Mouse (Mus musculus) embryonic stem cell, embryonic (primary cell): Measurements from ENCODE around the gene Txnl4b.

Source experiments
- CTCF ChIA-PET, 4 experiments: fragments of 300-600 bp in 2 of 4; fragments of 350-600 bp in 2 of 4; sonication (Branson Sonifier 250); formaldehyde crosslinking; loops; one replicate each; lab custom pipeline; 2022; ENCODE audit warnings: inconsistent platforms in 2 of 4; lab: Charles Lee
- POLR2A ChIA-PET, 4 experiments: fragments of 300-600 bp in 2 of 4; fragments of 350-600 bp in 2 of 4; sonication (Branson Sonifier 250); formaldehyde crosslinking; loops; one replicate each; lab custom pipeline; 2022; ENCODE audit warnings: antibody characterized with exemption in 4 of 4, inconsistent platforms in 1 of 4; lab: Charles Lee

Gene Txnl4b

GRCm38 (mm10) chr8:109585652-109586051 lies 20.0 kb downstream of the Txnl4b start:
- ChIA-PET CTCF (interaction anchor here in 2 of 4 experiments (0.6 to 1.3 kb wide), 2 partner anchors 10 to 113 kb away, joined by 3 to 5 read pairs; no protein-coding TSS in a partner anchor), POLR2A (interaction anchor here in 2 of 4 experiments (0.7 to 1.2 kb wide), 2 partner anchors 22 kb away, joined by 3 to 4 read pairs; partner anchors contain the start of gene Dhodh (in 1 of the 2))

DNA sequence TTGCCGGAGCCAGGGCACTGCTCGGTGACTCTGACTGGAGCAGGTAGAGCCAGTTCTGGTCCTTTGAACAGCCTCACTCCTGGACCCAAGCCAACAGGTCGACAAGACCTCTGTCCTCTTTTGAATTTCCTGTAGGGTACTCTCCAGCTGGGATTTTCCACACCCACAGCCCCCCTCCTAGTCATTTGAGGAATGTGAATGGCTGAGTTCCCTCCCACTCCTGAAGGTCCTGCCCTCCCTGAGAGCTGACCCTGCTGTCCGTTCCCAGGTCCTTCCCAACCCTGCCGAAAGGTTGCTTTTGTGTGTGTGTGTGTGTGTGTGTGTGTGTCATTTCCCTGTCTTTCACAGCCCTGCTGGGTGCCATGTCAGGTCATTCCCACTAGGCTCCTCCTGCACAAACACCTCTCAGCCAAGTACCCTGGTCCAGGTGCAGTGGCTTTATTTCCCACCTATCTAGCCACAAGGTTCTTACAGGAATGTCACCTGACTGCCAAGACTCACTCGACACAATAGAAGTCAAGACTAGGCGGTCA lies 21.3 kb downstream of the Txnl4b start:
- CTCF ChIA-PET: interaction anchor here in 2 of 4 experiments (1.0 to 1.6 kb wide), 2 partner anchors 9 kb away, joined by 3 to 6 read pairs; no protein-coding TSS in a partner anchor
- POLR2A ChIA-PET: interaction anchor here in 3 of 4 experiments (0.6 to 1.9 kb wide), 3 partner anchors 10 to 21 kb away, joined by 3 to 11 read pairs (median 3); partner anchors contain the start of gene Dhodh (in 1 of the 3)

GRCm38 (mm10) chr8:109590901-109591300 lies 25.2 kb downstream of the Txnl4b start:
- ChIA-PET POLR2A (interaction anchor here (0.7 to 1.6 kb wide), 7 partner anchors 9 to 187 kb away, joined by 3 to 7 read pairs (median 4); partner anchors contain the start of genes Dhodh (in 2 of the 4) and Ap1g1 (in 1 of the 4)), CTCF (interaction anchor here in 3 of 4 experiments (0.6 to 1.4 kb wide), 3 partner anchors 23 to 54 kb away, joined by 4 to 5 read pairs (median 4); no protein-coding TSS in a partner anchor)

DNA sequence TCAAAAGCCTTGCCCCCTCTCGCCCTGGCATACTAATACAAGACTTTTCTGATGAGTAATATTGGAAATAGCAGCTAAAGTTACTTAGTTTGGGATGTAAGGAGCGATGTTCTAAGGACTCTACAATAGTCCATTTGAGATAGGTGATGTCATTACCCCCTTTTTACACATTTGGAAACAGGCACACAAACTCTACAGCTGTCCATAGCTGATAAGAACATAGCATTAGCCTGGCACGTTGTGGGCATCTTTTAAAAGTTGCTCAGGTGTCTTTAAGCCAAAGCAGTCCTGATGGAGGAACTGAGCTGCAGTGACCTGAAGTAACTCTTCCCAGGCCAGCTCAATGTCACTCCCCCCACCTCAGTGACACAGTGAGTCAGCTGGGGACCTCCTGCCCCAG lies 25.7 kb downstream of the Txnl4b start:
- CTCF ChIA-PET: interaction anchor here in 1 of 4 experiments (1.0 to 1.4 kb wide), 2 partner anchors 23 to 39 kb away, joined by 3 to 5 read pairs; no protein-coding TSS in a partner anchor

GRCm38 (mm10) chr8:109592164-109592563 lies 26.5 kb downstream of the Txnl4b start:
- POLR2A ChIA-PET: interaction anchor here in 3 of 4 experiments (1.0 to 1.6 kb wide), 3 partner anchors 8 to 16 kb away, joined by 3 to 7 read pairs (median 4); partner anchors contain the start of gene Dhodh (in 1 of the 3)

More for the DNA sequence above, 25.7 kb downstream of the Txnl4b start:
- POLR2A ChIA-PET: interaction anchor here in 3 of 4 experiments (1.0 to 1.6 kb wide), 6 partner anchors 9 to 187 kb away, joined by 3 to 7 read pairs (median 4); partner anchors contain the start of genes Dhodh (in 2 of the 3) and Ap1g1 (in 1 of the 3)

GRCm38 (mm10) chr8:109593117-109593788 lies 27.6 kb downstream of the Txnl4b start:
- CTCF ChIA-PET: interaction anchor here in 3 of 4 experiments (0.5 to 1.5 kb wide), 11 partner anchors 11 to 1607 kb away, joined by 3 to 5 read pairs (median 3); partner anchors contain the start of gene Hp (in 1 of the 3)
- POLR2A ChIA-PET: interaction anchor here in 1 of 4 experiments (0.6 kb wide), 1 partner anchor 13 kb away, joined by 3 read pairs; no protein-coding TSS in a partner anchor

More at GRCm38 (mm10) chr8:109592164-109592563, 26.5 kb downstream of the Txnl4b start:
- CTCF ChIA-PET: interaction anchor here in 1 of 4 experiments (1.0 to 1.4 kb wide), 2 partner anchors 24 to 40 kb away, joined by 3 to 5 read pairs; no protein-coding TSS in a partner anchor

GRCm38 (mm10) chr8:109595854-109596253 lies 30.2 kb downstream of the Txnl4b start:
- ChIA-PET POLR2A (interaction anchor here in 3 of 4 experiments (1.0 to 2.2 kb wide), 5 partner anchors 10 to 16 kb away, joined by 3 to 19 read pairs (median 6); partner anchors contain the start of gene Dhodh (in 3 of the 3)), CTCF (interaction anchor here (0.6 to 2.0 kb wide), 34 partner anchors 8 to 1891 kb away, joined by 3 to 10 read pairs (median 4); partner anchors contain the start of genes Dhodh (in 2 of the 4), Dhx38 (in 1 of the 4), Pkd1l3 (in 1 of the 4) and Txnl4b (in 1 of the 4))

DNA sequence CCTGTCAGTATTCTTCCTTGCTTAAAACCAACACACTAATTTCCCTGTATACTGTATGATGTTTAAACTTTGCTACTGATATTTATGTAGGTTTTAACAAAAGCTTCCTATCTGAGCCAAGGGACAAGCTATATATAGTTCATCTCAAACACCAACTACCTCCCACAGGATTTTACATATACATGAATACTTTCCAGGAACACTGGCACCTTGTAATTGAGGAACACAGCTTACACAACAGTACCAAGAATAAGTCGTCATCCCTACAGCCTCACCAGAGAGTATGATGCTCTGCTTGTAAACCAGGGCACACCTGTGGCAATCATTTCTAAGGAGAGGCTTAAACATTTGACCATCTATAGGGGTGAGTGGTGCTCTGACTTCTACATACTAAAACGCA lies 41.0 kb downstream of the Txnl4b start:
- CTCF ChIA-PET: interaction anchor here (1.0 to 1.8 kb wide), 5 partner anchors 11 to 13 kb away, joined by 3 to 10 read pairs (median 4); no protein-coding TSS in a partner anchor
- POLR2A ChIA-PET: interaction anchor here in 3 of 4 experiments (1.4 to 2.7 kb wide), 10 partner anchors 8 to 172 kb away, joined by 3 to 12 read pairs (median 6); partner anchors contain the start of genes Zfp821 (in 2 of the 3) and Pkd1l3 (in 1 of the 3)

GRCm38 (mm10) chr8:109607650-109608049 lies 42.0 kb downstream of the Txnl4b start:
- CTCF ChIA-PET: interaction anchor here in 3 of 4 experiments (0.6 to 1.8 kb wide), 7 partner anchors 10 to 1441 kb away, joined by 3 to 10 read pairs (median 4); no protein-coding TSS in a partner anchor
- POLR2A ChIA-PET: interaction anchor here (0.6 to 2.7 kb wide), 46 partner anchors 8 to 350 kb away, joined by 3 to 19 read pairs (median 4); partner anchors contain the start of genes Ap1g1 (in 3 of the 4), Zfp821 (in 2 of the 4) and Ist1 (in 1 of the 4)

- POLR2A ChIA-PET: interaction anchor here (0.5 to 2.7 kb wide), 51 partner anchors 8 to 709 kb away, joined by 3 to 19 read pairs (median 4); partner anchors contain the start of genes Ap1g1 (in 3 of the 4), Zfp821 (in 2 of the 4) and Ist1 (in 1 of the 4)
- CTCF ChIA-PET: interaction anchor here in 3 of 4 experiments (0.6 to 1.8 kb wide), 7 partner anchors 12 to 1442 kb away, joined by 3 to 10 read pairs (median 4); no protein-coding TSS in a partner anchor
These were observed 42.8 kb downstream of the Txnl4b start, which contains the start of gene Dhodh for GRCm38 (mm10) chr8:109608271-109609152. Dhodh (minus strand) TSS chr8:109608673.

GRCm38 (mm10) chr8:109609153-109609502 lies 43.4 kb downstream of the Txnl4b start:
- ChIA-PET CTCF (interaction anchor here in 1 of 4 experiments (1.2 kb wide), 1 partner anchor 13 kb away, joined by 4 read pairs; no protein-coding TSS in a partner anchor), POLR2A (interaction anchor here in 3 of 4 experiments (0.5 to 1.3 kb wide), 7 partner anchors 36 to 170 kb away, joined by 3 to 6 read pairs (median 3); partner anchors contain the start of gene Ap1g1 (in 1 of the 3))

- POLR2A ChIA-PET: interaction anchor here in 3 of 4 experiments (0.6 to 2.0 kb wide), 6 partner anchors 9 to 1472 kb away, joined by 3 to 5 read pairs (median 3); partner anchors contain the start of gene Zfp821 (in 1 of the 3)
- CTCF ChIA-PET: interaction anchor here (0.5 to 1.0 kb wide), 12 partner anchors 9 to 1414 kb away, joined by 3 to 5 read pairs (median 3); no protein-coding TSS in a partner anchor
These were observed 48.8 kb downstream of the Txnl4b start, which contains the start of gene Pkd1l3 for GRCm38 (mm10) chr8:109614243-109615210. Pkd1l3 (plus strand) TSS chr8:109614517.

- POLR2A ChIA-PET: interaction anchor here in 1 of 4 experiments (0.7 to 2.0 kb wide), 3 partner anchors 10 to 143 kb away, joined by 3 to 5 read pairs (median 3); no protein-coding TSS in a partner anchor
- CTCF ChIA-PET: interaction anchor here in 2 of 4 experiments (0.6 to 1.0 kb wide), 3 partner anchors 16 to 37 kb away, joined by 3 read pairs; partner anchors contain the start of gene Hp (in 1 of the 2)
These were observed 49.9 kb downstream of the Txnl4b start for GRCm38 (mm10) chr8:109615569-109615968.
